Mouse (Mus musculus) cerebellum, adult 2 months (tissue): ENCODE data around the gene 9930104L06Rik.

Experiments
- CTCF ChIP-seq: fragments of 200-500 bp; IDR thresholded peaks from 2 replicates; pipeline ENCODE4 v1.5.1; 2011; ENCODE audit warnings: low read depth, mild to moderate bottlenecking, control low read depth, low read length, moderate library complexity, borderline replicate concordance; ENCODE audit not compliant: insufficient read depth
- POLR2A ChIP-seq: fragments of 200-500 bp; IDR thresholded peaks from 2 replicates; pipeline ENCODE4 v1.6.1; 2011; ENCODE audit warnings: low read length, control low read depth, borderline replicate concordance; ENCODE audit not compliant: insufficient read depth

DNA sequence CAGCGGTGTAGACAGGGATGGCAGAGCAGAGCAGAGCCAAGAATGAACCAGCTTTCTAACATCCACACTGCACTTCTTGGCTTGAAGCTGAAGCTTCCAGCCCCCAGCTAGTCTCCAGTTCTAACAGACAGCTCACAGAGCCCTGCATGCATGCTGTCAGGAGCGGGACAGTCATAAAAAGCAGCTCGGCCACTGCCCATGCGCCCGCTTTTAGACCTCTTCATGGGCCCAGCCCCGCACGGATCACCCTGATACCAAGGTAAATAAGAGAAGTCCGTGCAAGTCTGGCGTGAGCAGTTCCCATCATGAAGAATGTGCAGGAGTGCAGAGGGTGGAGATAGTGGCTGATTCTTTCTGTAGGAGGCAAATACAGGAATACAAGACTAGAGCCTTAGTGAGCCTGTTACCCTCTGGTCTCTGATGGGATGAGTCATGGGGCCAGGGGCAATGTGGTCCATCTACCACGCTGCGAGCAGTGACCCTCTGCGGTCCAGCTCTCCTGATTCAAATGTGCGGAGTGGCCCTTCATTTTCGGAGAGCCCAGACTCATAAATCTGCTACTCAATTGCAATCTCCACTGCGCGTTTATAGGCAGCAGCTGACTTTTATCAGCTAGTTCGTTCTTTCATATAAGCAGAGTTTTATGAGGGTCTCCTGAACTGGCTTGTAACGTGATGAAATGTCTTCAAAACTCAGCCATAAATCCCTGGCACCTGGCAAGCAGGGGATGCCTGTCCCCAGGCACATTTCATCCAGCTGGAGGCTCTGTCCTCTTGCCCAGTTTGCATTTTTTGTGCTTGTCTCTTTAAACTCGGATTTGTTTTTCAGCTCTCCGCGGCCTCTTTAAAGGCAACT is 13.6 kb downstream of the 9930104L06Rik start:
- no peak for TF ChIP-seq CTCF
- TF ChIP-seq POLR2A: no peak
